Mouse (Mus musculus): ENCODE results near the gene Fgfr2. TPM values are rescaled to one million over a fixed set of nuclear protein-coding genes. Genes with fewer than 3 reads are reported as not detected.

Gene Fgfr2
- polyA plus RNA-seq, 1 experiment from 2014 or later = 110 TPM

- ATAC-seq (no peak), DNase-seq (ENCODE audit: low spot score) (no peak)
- H3K4me2 ChIP-seq (replicated peaks; ENCODE audit: low read depth, low read length) = no peak overlapping the region
- WGBS = 93% methylated on average over 2 of the region's 2 CpGs
- no peaks in the 10 kb centered on the region for H3K9me3 ChIP-seq (ENCODE audit: low read length)
- H3K4me3 ChIP-seq (ENCODE audit: low read depth, low read length) = no peak overlapping the region
- H3K27ac ChIP-seq (ENCODE audit: low read length) = no peak overlapping the region
- H3K36me3 ChIP-seq (ENCODE audit: insufficient read depth, low read length) = no peaks in the 10 kb centered on the region
- H3K9ac ChIP-seq (replicated peaks; ENCODE audit: low read depth) = no peak overlapping the region
- H3K4me1 ChIP-seq (ENCODE audit: insufficient read depth, low read depth, low read length) = no peaks in the 10 kb centered on the region
- no peak for TF ChIP-seq CTCF (IDR thresholded peaks at IDR 0.05)
- no peak for TF ChIP-seq EP300 (IDR thresholded peaks at IDR 0.05)
- H3K27me3 ChIP-seq (replicated peaks; ENCODE audit: insufficient read depth, low read length) = no peaks in the 10 kb centered on the region
Measured at GRCm38 (mm10) chr7:132581441-132581840, 541.7 kb downstream of the Fgfr2 start.

DNA sequence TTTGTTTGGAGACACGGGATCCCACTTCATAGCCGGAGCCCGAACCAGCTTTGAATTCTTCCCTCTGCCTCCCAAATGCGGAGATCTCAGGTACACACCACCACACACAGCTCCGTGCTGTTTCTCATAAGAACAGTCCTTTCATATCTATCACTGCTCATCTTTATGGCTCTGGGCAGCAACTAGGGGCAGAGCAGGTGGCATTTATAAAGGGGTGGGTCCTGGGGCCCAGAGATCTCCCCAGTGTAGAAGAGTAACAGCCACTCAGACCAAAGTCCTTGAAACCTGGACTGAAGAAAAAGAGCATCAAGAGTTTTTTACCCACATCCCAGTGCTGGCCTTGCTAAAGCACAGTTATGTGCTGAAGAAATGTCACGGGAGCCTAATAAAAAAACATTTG is 542.6 kb downstream of the Fgfr2 start:
- no peaks in the 10 kb centered on the region for H3K27me3 ChIP-seq (replicated peaks; ENCODE audit: insufficient read depth, low read length)
- no peak overlapping the region for H3K4me3 ChIP-seq (ENCODE audit: low read depth, low read length)
- TF ChIP-seq CTCF (IDR thresholded peaks at IDR 0.05) = no peak
- no peak for TF ChIP-seq EP300 (IDR thresholded peaks at IDR 0.05)
- no peak for DNase-seq (ENCODE audit: low spot score)
- H3K4me1 ChIP-seq (ENCODE audit: insufficient read depth, low read depth, low read length) = no peaks in the 10 kb centered on the region
- no peak for ATAC-seq
- no peaks in the 10 kb centered on the region for H3K9me3 ChIP-seq (ENCODE audit: low read length)
- no peak overlapping the region for H3K9ac ChIP-seq (replicated peaks; ENCODE audit: low read depth)
- no peak overlapping the region for H3K4me2 ChIP-seq (replicated peaks; ENCODE audit: low read depth, low read length)
- WGBS = 59% methylated on average over 6 of the region's 6 CpGs
- H3K36me3 ChIP-seq (ENCODE audit: insufficient read depth, low read length) = no peaks in the 10 kb centered on the region
- H3K27ac ChIP-seq (ENCODE audit: low read length) = no peak overlapping the region

- TF ChIP-seq CTCF (IDR thresholded peaks at IDR 0.05) (no peak), EP300 (IDR thresholded peaks at IDR 0.05) (no peak)
- H3K27ac ChIP-seq (ENCODE audit: low read length) = no peak overlapping the region
- H3K4me2 ChIP-seq (replicated peaks; ENCODE audit: low read depth, low read length) = peak overlapping the region; percentile 74
- 43% methylated on average over 4 of the region's 4 CpGs for WGBS
- no peaks in the 10 kb centered on the region for H3K9me3 ChIP-seq (ENCODE audit: low read length)
- ATAC-seq = no peak
- H3K4me1 ChIP-seq (ENCODE audit: insufficient read depth, low read depth, low read length) = peaks cover 7% of the 10 kb centered on the region; the same call in 1 of the 2 replicates
- H3K36me3 ChIP-seq (ENCODE audit: insufficient read depth, low read length) = no peaks in the 10 kb centered on the region
- H3K4me3 ChIP-seq (ENCODE audit: low read depth, low read length) = no peak overlapping the region
- no peak overlapping the region for H3K9ac ChIP-seq (replicated peaks; ENCODE audit: low read depth)
- DNase-seq (ENCODE audit: low spot score) = no peak
- H3K27me3 ChIP-seq (replicated peaks; ENCODE audit: insufficient read depth, low read length) = no peaks in the 10 kb centered on the region
Measured at GRCm38 (mm10) chr7:132576891-132577290, 546.3 kb downstream of the Fgfr2 start.

GRCm38 (mm10) chr7:132576116-132576650 is 547.0 kb downstream of the Fgfr2 start, which contains the start of gene Oat:
TSS of gene Oat (minus strand) at chr7:132576398.
- H3K9me3 ChIP-seq (ENCODE audit: low read length) = no peaks in the 10 kb centered on the region
- H3K27ac ChIP-seq (ENCODE audit: low read length) = peak within 1 kb of the TSS; percentile 99
- H3K4me2 ChIP-seq (replicated peaks; ENCODE audit: low read depth, low read length) = peak within 1 kb of the TSS; percentile 74
- H3K4me1 ChIP-seq (ENCODE audit: insufficient read depth, low read depth, low read length) = peaks cover 7% of the 10 kb centered on the region; the same call in 1 of the 2 replicates
- peak within 1 kb of the TSS; percentile 71 for H3K9ac ChIP-seq (replicated peaks; ENCODE audit: low read depth)
- WGBS = under 1% methylated on average over 41 of the region's 49 CpGs
- TF ChIP-seq EP300 (IDR thresholded peaks at IDR 0.05) (no peak), CTCF (IDR thresholded peaks at IDR 0.05) (peak; percentile 9; the same call in 1 of the 2 replicates)
- H3K36me3 ChIP-seq (ENCODE audit: insufficient read depth, low read length) = no peaks in the 10 kb centered on the region
- ATAC-seq (peak; percentile 96), DNase-seq (ENCODE audit: low spot score) (peak; percentile 98)
- no peaks in the 10 kb centered on the region for H3K27me3 ChIP-seq (replicated peaks; ENCODE audit: insufficient read depth, low read length)
- peak within 1 kb of the TSS; percentile 61 for H3K4me3 ChIP-seq (ENCODE audit: low read depth, low read length)

DNA sequence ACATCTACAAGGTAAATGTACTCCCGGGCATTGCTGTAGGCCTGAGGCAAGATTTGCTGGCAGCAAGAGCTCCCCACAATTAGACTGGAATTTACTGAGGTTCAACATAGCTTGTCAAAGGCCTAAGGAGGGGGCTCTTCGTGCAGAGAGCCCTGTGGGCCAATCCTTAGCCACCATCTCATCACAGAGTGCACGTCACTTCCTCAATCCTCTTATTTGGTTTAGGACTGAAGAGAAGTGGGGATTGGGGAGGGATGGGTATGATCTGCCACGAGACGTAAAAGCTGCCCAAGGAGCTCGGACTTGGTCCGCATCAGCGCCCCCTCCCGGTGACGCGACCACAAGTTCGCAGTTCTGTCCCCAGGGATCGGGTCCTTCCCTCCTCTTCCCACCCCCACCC is 547.5 kb downstream of the Fgfr2 start:
- peak; percentile 98 for DNase-seq (ENCODE audit: low spot score)

DNA sequence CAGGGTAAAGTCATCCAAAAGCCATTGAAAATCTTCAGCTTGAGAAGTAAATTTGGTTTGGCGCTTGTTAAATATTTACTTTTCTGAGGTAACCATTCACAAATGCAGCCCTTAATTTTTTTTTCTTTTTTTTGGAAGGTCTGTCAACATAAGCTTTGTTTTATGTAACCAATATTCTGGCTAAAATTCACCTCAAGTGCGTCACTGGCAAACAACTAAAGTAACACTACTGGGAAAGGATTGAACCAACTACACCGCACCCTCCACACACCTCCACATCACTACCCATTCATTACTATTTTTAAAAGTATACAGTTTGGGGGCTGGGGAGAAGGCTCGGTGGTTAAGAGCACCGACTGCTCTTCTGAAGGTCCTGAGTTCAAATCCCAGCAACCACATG is 548.5 kb downstream of the Fgfr2 start:
- H3K4me2 ChIP-seq (replicated peaks; ENCODE audit: low read depth, low read length) = peak overlapping the region; percentile 9; the same call in 1 of the 2 replicates
- H3K9me3 ChIP-seq (ENCODE audit: low read length) = no peaks in the 10 kb centered on the region
- 55% methylated on average over 5 of the region's 5 CpGs for WGBS
- 0 out of 2 replicates have a peak overlapping the region, but pooled peaks have one; percentile 47 for H3K27ac ChIP-seq (ENCODE audit: low read length)
- ATAC-seq = no peak
- H3K36me3 ChIP-seq (ENCODE audit: insufficient read depth, low read length) = no peaks in the 10 kb centered on the region
- no peak for TF ChIP-seq CTCF (IDR thresholded peaks at IDR 0.05)
- no peaks in the 10 kb centered on the region for H3K27me3 ChIP-seq (replicated peaks; ENCODE audit: insufficient read depth, low read length)
- no peak overlapping the region for H3K4me3 ChIP-seq (ENCODE audit: low read depth, low read length)
- peak; percentile 81 for DNase-seq (ENCODE audit: low spot score)
- H3K4me1 ChIP-seq (ENCODE audit: insufficient read depth, low read depth, low read length) = peaks cover 7% of the 10 kb centered on the region; the same call in 1 of the 2 replicates
- H3K9ac ChIP-seq (replicated peaks; ENCODE audit: low read depth) = no peak overlapping the region

More for the DNA sequence above, 547.5 kb downstream of the Fgfr2 start:
- peak overlapping the region; percentile 71 for H3K9ac ChIP-seq (replicated peaks; ENCODE audit: low read depth)
- no peaks in the 10 kb centered on the region for H3K36me3 ChIP-seq (ENCODE audit: insufficient read depth, low read length)
- 0% methylated on average over 13 of the region's 13 CpGs for WGBS
- H3K4me3 ChIP-seq (ENCODE audit: low read depth, low read length) = peak overlapping the region; percentile 61
- no peaks in the 10 kb centered on the region for H3K9me3 ChIP-seq (ENCODE audit: low read length)
- no peaks in the 10 kb centered on the region for H3K27me3 ChIP-seq (replicated peaks; ENCODE audit: insufficient read depth, low read length)
- TF ChIP-seq CTCF (IDR thresholded peaks at IDR 0.05) (peak; percentile 68), EP300 (IDR thresholded peaks at IDR 0.05) (no peak; the same call in 1 of the 2 replicates)
- H3K27ac ChIP-seq (ENCODE audit: low read length) = peak overlapping the region; percentile 99
- peaks cover 7% of the 10 kb centered on the region; the same call in 1 of the 2 replicates for H3K4me1 ChIP-seq (ENCODE audit: insufficient read depth, low read depth, low read length)
- H3K4me2 ChIP-seq (replicated peaks; ENCODE audit: low read depth, low read length) = peak overlapping the region; percentile 74
- ATAC-seq = peak; percentile 91
